Mouse (Mus musculus) mesoderm, embryonic 11.5 days (tissue): ENCODE measurements around the gene Aars2.
A peak's percentile ranks its signal among the peaks of the same experiment; 100 is the strongest.

Experiments
- DNase-seq: peaks from one replicate; pipeline ENCODE4 v3.0.0-alpha.2; 2012; ENCODE audit warnings: low read depth, low spot score

Aars2 gene

GRCm38 (mm10) chr17:45557998-45558862 is 51.6 kb downstream of the Aars2 start:
- no peak for DNase-seq

GRCm38 (mm10) chr17:45559732-45560525 is 53.3 kb downstream of the Aars2 start:
- DNase-seq: no peak

DNA sequence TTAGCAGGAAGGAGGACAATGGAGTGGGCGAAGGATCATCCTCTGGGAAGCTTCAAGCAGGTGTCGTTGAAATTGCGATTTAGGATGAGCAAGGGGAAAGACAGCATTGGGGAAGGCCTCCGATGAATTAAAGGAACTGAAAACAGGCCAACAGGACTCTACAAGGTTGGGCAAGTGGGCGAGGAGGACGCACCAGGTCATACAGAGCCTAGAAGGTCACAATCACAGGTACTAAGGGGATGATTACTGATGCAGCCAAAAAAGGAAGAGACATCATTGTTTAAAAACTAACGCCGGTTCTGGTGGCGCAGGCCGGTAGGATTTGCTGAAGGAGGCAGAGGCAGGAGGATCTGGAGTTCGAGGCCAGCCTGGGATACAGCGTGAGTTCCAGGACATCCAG is 56.6 kb downstream of the Aars2 start:
- DNase-seq: no peak

GRCm38 (mm10) chr17:45563655-45564530 is 57.3 kb downstream of the Aars2 start, which contains the start of gene Slc35b2:
Gene Slc35b2 (plus strand): TSS chr17:45563874.
- DNase-seq: peak; percentile 94

- no peak for DNase-seq
Measured at GRCm38 (mm10) chr17:45564531-45565084, 58.0 kb downstream of the Aars2 start.

DNA sequence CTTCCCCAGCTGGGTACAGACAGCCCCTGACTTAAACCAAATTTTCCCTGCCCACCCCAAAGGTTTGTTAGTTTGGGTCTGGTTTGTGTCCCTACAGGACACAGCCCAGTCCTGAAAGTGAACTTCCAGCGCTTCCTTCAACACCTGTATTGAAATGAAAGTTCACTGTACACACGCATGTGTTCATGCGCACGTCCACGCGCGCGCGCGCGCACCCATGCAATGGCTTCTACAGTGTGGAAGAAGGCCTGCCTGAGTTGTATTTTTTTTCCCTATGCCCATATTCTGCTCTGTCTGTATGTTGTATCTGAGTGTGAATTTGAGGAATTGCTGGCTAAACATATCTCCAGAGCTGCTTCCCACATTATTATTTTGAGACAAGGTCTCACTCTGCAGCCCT is 58.5 kb downstream of the Aars2 start:
- no peak for DNase-seq

DNA sequence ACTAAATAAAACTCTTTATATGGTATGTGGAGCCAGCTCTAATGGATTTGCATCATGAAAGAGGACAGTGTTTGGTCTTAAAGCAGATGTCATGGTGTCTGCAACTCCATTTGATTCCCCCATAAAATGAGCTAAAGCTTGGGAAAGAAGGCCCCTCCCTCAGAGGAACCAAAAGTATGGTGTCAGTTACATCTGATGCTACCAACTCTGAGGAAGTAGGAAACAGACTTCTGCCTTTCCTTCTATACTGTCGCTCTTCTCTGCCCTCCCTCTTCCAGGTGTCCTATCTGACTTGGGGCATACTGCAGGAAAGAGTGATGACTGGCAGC is 59.4 kb downstream of the Aars2 start:
- no peak for DNase-seq

DNA sequence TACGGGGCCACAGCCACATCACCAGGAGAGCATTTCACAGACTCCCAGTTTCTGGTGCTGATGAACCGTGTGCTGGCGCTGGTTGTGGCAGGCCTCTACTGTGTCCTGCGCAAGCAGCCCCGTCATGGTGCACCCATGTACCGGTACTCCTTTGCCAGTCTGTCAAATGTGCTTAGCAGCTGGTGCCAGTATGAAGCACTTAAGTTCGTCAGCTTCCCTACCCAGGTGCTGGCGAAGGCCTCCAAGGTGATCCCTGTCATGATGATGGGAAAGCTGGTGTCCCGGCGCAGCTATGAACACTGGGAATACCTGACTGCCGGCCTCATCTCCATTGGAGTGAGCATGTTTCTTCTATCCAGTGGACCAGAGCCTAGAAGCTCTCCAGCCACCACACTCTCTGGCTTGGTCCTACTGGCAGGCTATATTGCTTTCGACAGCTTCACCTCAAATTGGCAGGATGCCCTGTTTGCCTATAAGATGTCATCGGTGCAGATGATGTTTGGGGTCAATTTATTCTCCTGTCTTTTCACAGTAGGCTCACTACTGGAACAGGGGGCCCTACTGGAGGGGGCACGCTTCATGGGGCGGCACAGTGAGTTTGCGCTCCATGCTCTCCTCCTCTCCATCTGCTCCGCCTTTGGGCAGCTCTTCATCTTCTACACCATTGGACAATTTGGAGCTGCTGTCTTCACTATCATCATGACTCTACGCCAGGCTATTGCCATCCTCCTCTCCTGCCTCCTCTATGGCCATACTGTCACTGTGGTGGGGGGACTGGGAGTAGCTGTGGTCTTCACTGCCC is 59.9 kb downstream of the Aars2 start:
- DNase-seq: no peak

- DNase-seq: no peak
Measured at GRCm38 (mm10) chr17:45567162-45567601, 60.5 kb downstream of the Aars2 start.

DNA sequence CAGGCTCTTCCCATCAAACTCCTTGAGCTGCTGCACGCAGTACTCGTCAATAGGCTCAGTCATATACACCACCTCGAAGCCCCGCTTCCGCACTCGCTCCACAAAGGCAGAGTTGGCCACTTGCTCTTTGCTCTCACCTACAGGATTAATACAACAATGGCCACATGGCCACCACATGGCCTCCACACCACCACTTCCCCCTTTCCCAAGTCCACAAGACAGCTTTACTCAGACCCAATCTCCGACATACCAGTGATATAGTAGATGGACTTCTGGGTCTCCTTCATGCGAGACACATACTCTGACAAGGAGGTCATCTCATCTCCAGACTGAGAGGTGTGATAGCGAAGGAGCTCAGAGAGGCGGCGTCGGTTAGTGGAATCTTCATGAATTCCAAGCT is 62.3 kb downstream of the Aars2 start:
- DNase-seq: no peak

DNA sequence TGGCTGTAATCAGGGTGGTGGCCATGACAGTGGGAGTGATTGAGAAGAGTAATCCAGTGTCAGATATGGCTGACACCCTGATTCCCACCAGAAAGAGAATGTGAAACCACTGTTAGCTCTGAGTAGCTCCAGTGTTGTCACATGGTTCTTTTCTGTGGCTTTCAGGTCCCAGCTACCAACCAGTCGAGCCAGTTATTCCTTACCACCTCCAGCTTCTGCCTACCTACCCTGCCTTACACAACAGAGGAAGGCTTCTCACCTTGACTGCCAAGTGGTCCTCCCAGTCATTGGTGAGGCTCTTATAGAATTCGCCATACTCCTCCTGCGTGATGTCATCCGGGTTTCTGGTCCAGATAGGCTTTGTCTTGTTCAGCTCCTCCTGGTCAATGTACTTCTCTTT is 63.4 kb downstream of the Aars2 start:
- DNase-seq: no peak
